Mouse (Mus musculus) neural tube, embryonic 11.5 days (tissue): ENCODE measurements around the gene Gpr142. TPM values are rescaled to one million over a fixed set of nuclear protein-coding genes. Genes with fewer than 3 reads are reported as not detected.

Experiments used
- ATAC-seq: fragments of 200-750 bp; cut with Nextera tagmentation; 2 replicates; pipeline ENCODE4 v1.8.0; 2017; ENCODE audit warnings: moderate number of reproducible peaks, mild to moderate bottlenecking, moderate TSS enrichment, moderate library complexity; ENCODE audit not compliant: insufficient read depth, low FRiP score, low TSS enrichment
- DNase-seq: peaks from one replicate; pipeline ENCODE4 v3.0.0-alpha.2; 2015; ENCODE audit warnings: low spot score
- H3K27ac ChIP-seq: fragments of 300-500 bp; sonication (generic); 2 replicates; pipeline ENCODE4 v1.5.1; 2014; ENCODE audit warnings: low read depth, mild to moderate bottlenecking, low read length
- H3K27me3 ChIP-seq: fragments of 300-500 bp; sonication (generic); 2 replicates; pipeline ENCODE4 v1.6.1; 2014; ENCODE audit warnings: mild to moderate bottlenecking, low read length, mixed read lengths; ENCODE audit not compliant: control insufficient read depth, insufficient read depth
- H3K36me3 ChIP-seq: fragments of 300-500 bp; sonication (generic); 2 replicates; pipeline ENCODE4 v1.6.1; 2014; ENCODE audit warnings: mild to moderate bottlenecking, low read length, moderate library complexity, mixed read lengths; ENCODE audit not compliant: control insufficient read depth, insufficient read depth
- H3K4me1 ChIP-seq: fragments of 300-500 bp; sonication (generic); 2 replicates; pipeline ENCODE4 v1.6.1; 2014; ENCODE audit warnings: low read length, mixed read lengths; ENCODE audit not compliant: control insufficient read depth, insufficient read depth
- H3K4me2 ChIP-seq: fragments of 300-500 bp; sonication (generic); 2 replicates; pipeline ENCODE4 v1.6.1; 2014; ENCODE audit warnings: low read depth, mild to moderate bottlenecking, moderate library complexity
- H3K4me3 ChIP-seq: fragments of 300-500 bp; sonication (generic); 2 replicates; pipeline ENCODE4 v1.5.1; 2014; ENCODE audit warnings: low read depth, low read length
- H3K9ac ChIP-seq: fragments of 300-500 bp; sonication (generic); 2 replicates; pipeline ENCODE4 v1.6.1; 2014; ENCODE audit warnings: mild to moderate bottlenecking, low read length
- H3K9me3 ChIP-seq: fragments of 300-500 bp; sonication (generic); 2 replicates; pipeline ENCODE4 v1.6.1; 2016; ENCODE audit warnings: low read length; ENCODE audit not compliant: control insufficient read depth
- WGBS: fragments of 180-500 bp; shearing (Covaris S2); extraction: QIAGEN DNeasy Blood & Tissue Kit; methylation state at CpG from one replicate; pipeline ENCODE4 v1.1.7; 2014; 5-methylcytosine and 5-hydroxymethylcytosine counted together
- polyA plus RNA-seq: library from polyadenylated mRNA; unstranded; fragments of >200 nt; fragmentation: Nextera tagmentation; extraction: Ambion mirVana; gene quantifications from 2 replicates; pipeline ENCODE4 v1.2.1, GENCODE M21; 2014

Gpr142 gene
- polyA plus RNA-seq, 1 experiment from 2014 or later: not detected

DNA sequence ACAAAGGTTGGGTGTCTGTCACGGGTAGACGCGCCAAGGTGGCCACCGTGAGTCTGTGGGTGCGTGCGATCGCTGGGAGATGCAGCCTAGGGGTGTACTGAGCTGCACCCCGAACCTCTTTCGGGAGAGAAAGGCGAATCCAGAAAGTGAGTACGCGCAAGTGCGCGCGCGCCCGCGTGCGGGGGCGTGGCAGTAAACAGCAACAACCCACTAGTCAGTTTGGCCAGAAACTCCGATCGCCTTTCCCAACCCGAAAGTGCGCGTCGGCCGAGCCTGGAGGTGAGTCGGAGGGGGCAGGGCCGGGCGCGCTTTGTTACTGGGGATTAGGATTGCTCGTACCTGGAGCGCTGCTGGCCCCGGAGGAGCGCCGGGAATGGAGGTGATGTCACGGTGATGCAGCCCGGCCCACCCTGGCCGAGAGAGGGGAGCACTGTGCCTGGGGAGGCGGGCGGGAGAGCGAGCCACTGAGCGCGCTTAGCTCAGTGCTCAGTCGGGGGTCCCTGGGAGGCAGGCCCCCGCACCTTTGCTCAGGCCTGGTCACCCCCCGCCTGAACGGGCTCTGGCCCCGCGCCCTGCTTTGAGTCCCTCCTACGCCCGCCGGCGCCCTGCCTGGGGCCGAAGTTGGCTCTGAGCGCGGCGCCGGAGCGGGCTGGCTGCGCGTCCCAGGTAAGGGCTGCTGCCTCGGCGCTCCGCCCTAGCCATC, 53.0 kb downstream of the Gpr142 start:
- Histone ChIP-seq H3K27me3 (peaks cover 54% of the 10 kb centered on the region), H3K4me1 (peaks cover 19% of the 10 kb centered on the region), H3K27ac (peak overlapping the region; percentile 69; the same call in 1 of the 2 replicates), H3K4me2 (peak overlapping the region; percentile 89), H3K36me3 (no peaks in the 10 kb centered on the region), H3K9ac (peak overlapping the region; percentile 39), H3K4me3 (peak overlapping the region; percentile 57), H3K9me3 (no peaks in the 10 kb centered on the region)
- WGBS: under 1% methylated on average over 64 of the region's 65 CpGs
- peak; percentile 48; the same call in 1 of the 2 replicates for ATAC-seq
- peak; percentile 70 for DNase-seq

DNA sequence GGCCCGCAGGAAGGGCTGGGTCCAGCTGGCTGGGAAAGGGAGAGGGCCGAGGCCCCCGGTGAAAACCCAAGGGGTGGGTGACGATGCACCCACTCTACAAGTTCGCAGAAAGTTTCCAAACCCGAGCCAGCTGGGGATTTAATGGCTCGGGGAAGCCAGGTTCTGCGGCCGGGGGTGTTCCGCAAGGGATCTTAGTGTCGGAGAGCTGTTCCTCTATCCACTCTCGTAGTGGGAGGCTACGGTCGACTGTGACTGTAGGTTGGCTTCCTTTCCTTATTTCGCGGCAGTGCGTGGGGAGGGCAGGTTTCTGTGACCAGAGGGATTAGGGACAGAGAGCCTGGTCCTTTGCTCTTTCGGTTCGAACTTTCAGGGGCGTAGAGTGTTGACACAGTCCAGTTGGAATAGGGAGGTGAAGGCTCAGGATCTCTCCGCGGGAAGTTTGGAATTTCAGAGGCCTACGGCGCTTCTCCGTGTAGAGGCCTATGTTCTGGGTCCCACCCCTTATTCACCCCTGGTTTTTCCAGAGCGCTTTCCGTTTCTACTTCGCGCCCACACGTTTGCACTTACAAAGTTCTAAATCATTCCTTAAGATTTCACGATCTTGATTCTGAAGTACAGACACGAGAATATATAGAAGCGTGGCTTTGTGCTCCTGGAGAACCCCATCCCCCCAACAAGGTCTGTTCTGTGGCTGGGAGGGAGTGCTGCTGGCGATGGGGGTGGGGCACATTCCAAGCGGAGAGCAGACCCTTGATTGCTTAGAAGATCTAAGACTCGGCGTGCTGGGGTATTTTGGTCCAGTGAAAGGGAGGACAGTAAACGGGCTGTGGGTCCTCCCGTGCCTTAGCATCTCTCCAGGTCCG, 53.8 kb downstream of the Gpr142 start:
- peak overlapping the region; percentile 57 for H3K4me3 ChIP-seq
- H3K9ac ChIP-seq: peak overlapping the region; percentile 39
- H3K27ac ChIP-seq: peak overlapping the region; percentile 69; the same call in 1 of the 2 replicates
- peak overlapping the region; percentile 89 for H3K4me2 ChIP-seq
- H3K27me3 ChIP-seq: peaks cover 54% of the 10 kb centered on the region
- WGBS: under 1% methylated on average over 40 of the region's 40 CpGs
- no peaks in the 10 kb centered on the region for H3K9me3 ChIP-seq
- ATAC-seq (no peak), DNase-seq (peak; percentile 53)
- H3K36me3 ChIP-seq: no peaks in the 10 kb centered on the region
- peaks cover 19% of the 10 kb centered on the region for H3K4me1 ChIP-seq

DNA sequence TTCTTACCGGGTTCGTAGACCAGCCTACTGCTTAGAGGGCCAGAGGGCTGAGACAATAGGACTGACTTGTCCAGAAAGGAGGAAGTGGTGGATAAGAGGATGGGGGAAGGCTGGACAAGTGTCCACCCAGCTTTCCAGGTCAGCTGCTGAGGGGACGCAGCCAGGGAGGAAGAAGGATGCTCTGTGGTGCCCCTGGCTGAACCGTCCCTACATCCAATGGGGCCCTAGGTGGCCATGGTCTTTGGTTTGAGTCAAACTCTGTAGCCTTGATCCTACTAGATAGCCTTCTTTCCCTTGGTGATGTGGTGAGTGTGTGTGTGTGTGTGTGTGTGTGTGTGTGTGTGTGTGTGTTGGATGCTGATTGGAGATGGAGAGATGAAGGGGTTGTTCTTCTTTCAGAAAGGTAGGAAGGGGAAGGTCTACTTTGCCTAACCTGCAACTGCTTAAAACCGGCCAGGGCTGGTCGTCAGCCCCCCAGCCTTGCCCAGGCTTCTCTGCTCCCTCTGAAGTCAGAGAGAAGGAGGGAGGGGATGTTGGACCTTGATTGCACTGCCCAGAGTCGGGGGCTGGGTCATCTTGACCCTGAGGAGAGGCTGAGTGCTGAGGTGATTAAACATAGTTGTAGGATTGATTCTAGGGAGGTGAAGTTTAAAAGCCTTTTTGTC, 54.6 kb downstream of the Gpr142 start:
- Histone ChIP-seq H3K27ac (no peak overlapping the region), H3K36me3 (no peaks in the 10 kb centered on the region), H3K4me1 (peaks cover 19% of the 10 kb centered on the region), H3K9me3 (no peaks in the 10 kb centered on the region), H3K4me3 (peak overlapping the region; percentile 57), H3K9ac (peak overlapping the region; percentile 32; the same call in 1 of the 2 replicates), H3K4me2 (peak overlapping the region; percentile 89), H3K27me3 (peaks cover 54% of the 10 kb centered on the region)
- DNase-seq (no peak), ATAC-seq (no peak)
- WGBS: 11% methylated on average over 7 of the region's 7 CpGs

DNA sequence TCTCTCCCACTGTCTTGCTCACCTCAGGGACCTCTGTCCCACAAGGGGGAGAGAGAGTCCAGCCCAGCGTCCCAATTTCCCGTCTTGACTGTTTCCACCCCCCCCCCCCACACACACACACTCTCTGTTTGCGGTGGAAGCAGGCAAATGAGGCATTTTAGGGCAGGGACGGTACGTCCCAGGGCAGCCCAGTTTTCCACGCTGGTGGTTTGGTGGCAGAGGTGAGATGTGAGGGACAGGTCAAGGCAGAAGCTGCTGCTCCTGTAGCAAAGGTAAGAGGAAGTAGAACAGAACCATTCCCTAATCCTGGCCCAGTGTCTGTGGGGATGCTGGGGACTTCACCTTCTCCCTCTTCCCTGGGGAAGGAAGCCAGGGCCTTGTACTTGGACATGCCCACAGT, 55.9 kb downstream of the Gpr142 start:
- Histone ChIP-seq H3K4me2 (no peak overlapping the region), H3K9me3 (no peaks in the 10 kb centered on the region), H3K4me3 (no peak overlapping the region), H3K27ac (no peak overlapping the region), H3K36me3 (no peaks in the 10 kb centered on the region), H3K4me1 (peaks cover 19% of the 10 kb centered on the region), H3K9ac (no peak overlapping the region), H3K27me3 (peaks cover 44% of the 10 kb centered on the region)
- ATAC-seq (no peak), DNase-seq (no peak)
- WGBS: 81% methylated on average over 6 of the region's 6 CpGs

DNA sequence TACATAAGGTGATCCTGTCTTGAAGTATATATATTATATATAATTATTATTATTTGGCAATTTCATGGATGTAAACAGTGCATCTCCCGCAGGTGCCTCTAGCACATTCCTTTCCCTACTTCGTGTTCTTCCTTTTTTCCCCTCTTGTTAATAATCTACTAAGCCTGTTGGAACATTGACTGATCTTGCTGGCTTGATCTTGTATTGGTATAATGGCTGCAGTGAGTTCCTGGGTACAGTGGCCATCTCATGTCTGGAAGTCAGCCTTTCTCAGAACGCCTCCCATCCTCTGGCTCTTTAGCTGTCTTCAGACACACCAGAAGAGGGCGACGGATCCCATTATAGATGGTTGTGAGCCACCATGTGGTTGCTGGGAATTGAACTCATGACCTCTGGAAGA, 57.4 kb downstream of the Gpr142 start:
- WGBS: 86% methylated on average over 5 of the region's 5 CpGs
- Histone ChIP-seq H3K4me2 (no peak overlapping the region), H3K27ac (no peak overlapping the region), H3K9ac (no peak overlapping the region), H3K27me3 (peaks cover 28% of the 10 kb centered on the region), H3K9me3 (no peaks in the 10 kb centered on the region), H3K4me3 (no peak overlapping the region), H3K4me1 (peaks cover 10% of the 10 kb centered on the region), H3K36me3 (no peaks in the 10 kb centered on the region)
- DNase-seq (no peak), ATAC-seq (no peak)

Other genes with a start within 250 kb of the Gpr142 start
- gene Rpl38, start 130.4 kb upstream of the Gpr142 start, polyA plus RNA-seq: 826 and 967 TPM in 2 replicates
- 20.6 and 24.6 TPM in 2 replicates for gene Ttyh2, start 123.5 kb upstream of the Gpr142 start, polyA plus RNA-seq
- 1.7 and 2.5 TPM in 2 replicates for gene Dnaic2, start 71.5 kb upstream of the Gpr142 start, polyA plus RNA-seq
- 0.65 and 1.3 TPM in 2 replicates for gene Kif19a, start 33.5 kb upstream of the Gpr142 start, polyA plus RNA-seq
- gene Btbd17, start 3.0 kb upstream of the Gpr142 start, polyA plus RNA-seq: 43.1 and 51.5 TPM in 2 replicates
- 24.4 and 26.0 TPM in 2 replicates for gene Gprc5c, start 52.2 kb downstream of the Gpr142 start, polyA plus RNA-seq
- gene Cd300a, start 91.1 kb downstream of the Gpr142 start, polyA plus RNA-seq: 0.62 and 1.0 TPM in 2 replicates
- gene Cd300lb, start 135.5 kb downstream of the Gpr142 start, polyA plus RNA-seq: 0.20 TPM in 1 of 2 replicates, not detected in the other
- 0.41 TPM in 1 of 2 replicates, not detected in the other for gene Cd300c, start 170.2 kb downstream of the Gpr142 start, polyA plus RNA-seq
- 0.28 TPM in 1 of 2 replicates, not detected in the other for gene Cd300ld, start 191.0 kb downstream of the Gpr142 start, polyA plus RNA-seq
- 0.55 and 1.1 TPM in 2 replicates for gene Cd300c2, start 203.0 kb downstream of the Gpr142 start, polyA plus RNA-seq
- not detected in 2 replicates for gene Cd300ld2, start 217.3 kb downstream of the Gpr142 start, polyA plus RNA-seq
- gene Cd300ld4, start 228.1 kb downstream of the Gpr142 start, polyA plus RNA-seq: not detected in 2 replicates
- gene Cd300ld5, start 238.8 kb downstream of the Gpr142 start, polyA plus RNA-seq: not detected in 2 replicates
- gene Cd300ld3, start 249.5 kb downstream of the Gpr142 start, polyA plus RNA-seq: not detected in 2 replicates